Mouse (Mus musculus): ENCODE measurements around the gene Cxcl15. TPM values are rescaled to one million over a fixed set of nuclear protein-coding genes. Genes with fewer than 3 reads are reported as not detected.
A peak's percentile ranks its signal among the peaks of the same experiment; 100 is the strongest.

Gene Cxcl15
- total and polyA plus RNA-seq, 3 experiments: not detected

- H3K4me1 ChIP-seq (ENCODE audit: control insufficient read depth in 1 of 2, insufficient read depth in 2 of 2): peaks cover 2 to 39% of the 10 kb centered on the region in 2 experiments; a peak in 3 of 4 replicates
- DNase-seq (ENCODE audit: extremely low read depth): no peak
- no peaks in the 10 kb centered on the region for H3K79me2 ChIP-seq (replicated peaks; ENCODE audit: control insufficient read depth, extremely low read depth, insufficient read depth, poor library complexity, severe bottlenecking)
- TF ChIP-seq ZKSCAN1 (IDR thresholded peaks at IDR 0.05; ENCODE audit: borderline replicate concordance, low read depth, low read length) (no peak), ZNF384 (IDR thresholded peaks at IDR 0.05; ENCODE audit: low read depth, low read length) (no peak), MAFK (IDR thresholded peaks at IDR 0.05; ENCODE audit: insufficient replicate concordance, low read length) (no peak), IRF4 (IDR thresholded peaks at IDR 0.05; ENCODE audit: low read depth, low read length) (no peak), ELF1 (IDR thresholded peaks at IDR 0.05; ENCODE audit: low read depth, low read length) (no peak), SIN3A (IDR thresholded peaks at IDR 0.05; ENCODE audit: low read length) (no peak), E2F4 (IDR thresholded peaks at IDR 0.05; ENCODE audit: insufficient replicate concordance, low read depth, low read length) (no peak), CTCF (conservative IDR thresholded peaks at IDR 0.05 in 1 of 2, IDR thresholded peaks at IDR 0.05 in 1 of 2; ENCODE audit: low read depth in 2 of 2, low read length in 2 of 2) (no peak), ZMIZ1 (IDR thresholded peaks at IDR 0.05; ENCODE audit: low read depth, low read length) (no peak), POLR2AphosphoS2 (IDR thresholded peaks at IDR 0.05; ENCODE audit: low read depth, low read length) (no peak), CHD2 (IDR thresholded peaks at IDR 0.05; ENCODE audit: low read length) (no peak), TBP (conservative IDR thresholded peaks at IDR 0.05; ENCODE audit: low read depth, low read length) (no peak), MYC (IDR thresholded peaks at IDR 0.05; ENCODE audit: low read depth, low read length) (no peak), MXI1 (IDR thresholded peaks at IDR 0.05; ENCODE audit: low read depth, low read length) (no peak), PAX5 (IDR thresholded peaks at IDR 0.05; ENCODE audit: low read length) (no peak), EP300 (IDR thresholded peaks at IDR 0.05; ENCODE audit: low read length) (no peak)
- dilution Hi-C loops (cut with MboI; ENCODE audit: extremely low pct_ligation_motif_present, extremely low pct_unique_long_range_greater_than_20kb, low sequenced_read_pairs) (no loop called here), in situ Hi-C loops (cut with MboI; ENCODE audit: low pct_ligation_motif_present, low pct_unique_long_range_greater_than_20kb, low sequenced_read_pairs) (no loop called here)
- H3K36me3 ChIP-seq (replicated peaks in 1 of 2; ENCODE audit: control insufficient read depth in 1 of 2, insufficient read depth in 1 of 2, low read length in 1 of 2): no peaks in the 10 kb centered on the region
- H3K4me3 ChIP-seq (replicated peaks in 1 of 3; ENCODE audit: low read depth in 2 of 3, low read length in 2 of 3, poor library complexity in 1 of 3): no peak overlapping the region
- no peak overlapping the region for H3K27ac ChIP-seq (ENCODE audit: insufficient read depth, low read depth)
- H3K4me2 ChIP-seq (ENCODE audit: insufficient read depth, low read depth, poor library complexity, severe bottlenecking): no peak overlapping the region
- H3K9ac ChIP-seq (ENCODE audit: insufficient read depth, low read depth): no peak overlapping the region
- H3K27me3 ChIP-seq (replicated peaks): no peaks in the 10 kb centered on the region
- no peaks in the 10 kb centered on the region for H3K9me3 ChIP-seq (replicated peaks; ENCODE audit: low read length)
Observed at GRCm38 (mm10) chr5:90760844-90761243, 33.5 kb upstream of the Cxcl15 start.

GRCm38 (mm10) chr5:90761834-90762233 is 32.5 kb upstream of the Cxcl15 start:
- no peaks in the 10 kb centered on the region for H3K9me3 ChIP-seq (replicated peaks; ENCODE audit: low read length)
- H3K4me2 ChIP-seq (ENCODE audit: insufficient read depth, low read depth, poor library complexity, severe bottlenecking): peak overlapping the region; percentile 44
- no peaks in the 10 kb centered on the region for H3K79me2 ChIP-seq (replicated peaks; ENCODE audit: control insufficient read depth, extremely low read depth, insufficient read depth, poor library complexity, severe bottlenecking)
- DNase-seq (ENCODE audit: extremely low read depth): peak; percentile 67
- no peaks in the 10 kb centered on the region for H3K27me3 ChIP-seq (replicated peaks)
- dilution Hi-C loops (cut with MboI; ENCODE audit: extremely low pct_ligation_motif_present, extremely low pct_unique_long_range_greater_than_20kb, low sequenced_read_pairs): no loop called here
- in situ Hi-C loops (cut with MboI; ENCODE audit: low pct_ligation_motif_present, low pct_unique_long_range_greater_than_20kb, low sequenced_read_pairs): no loop called here
- TF ChIP-seq MEF2A (IDR thresholded peaks at IDR 0.05; ENCODE audit: borderline replicate concordance, low read depth, low read length) (no peak), TCF12 (IDR thresholded peaks at IDR 0.05; ENCODE audit: low read depth, low read length) (0 out of 2 replicates have a peak, but pooled peaks have one; percentile 17), NELFE (IDR thresholded peaks at IDR 0.05; ENCODE audit: low read depth, low read length) (no peak), IRF4 (IDR thresholded peaks at IDR 0.05; ENCODE audit: low read depth, low read length) (peak; percentile 43; the same call in 1 of the 2 replicates), ETS1 (conservative IDR thresholded peaks at IDR 0.05; ENCODE audit: low read depth, low read length) (peak; percentile 64), JUND (conservative IDR thresholded peaks at IDR 0.05; ENCODE audit: low read depth, low read length) (peak; percentile 56), USF1 (IDR thresholded peaks at IDR 0.05; ENCODE audit: low read depth, low read length) (no peak), POLR2A (IDR thresholded peaks at IDR 0.05; ENCODE audit: low read depth, low read length) (no peak), EP300 (IDR thresholded peaks at IDR 0.05; ENCODE audit: low read length) (peak; percentile 74), SMC3 (IDR thresholded peaks at IDR 0.05; ENCODE audit: low read depth, low read length) (no peak), MAX (IDR thresholded peaks at IDR 0.05; ENCODE audit: low read length) (no peak)
- no peaks in the 10 kb centered on the region for H3K36me3 ChIP-seq (replicated peaks in 1 of 2; ENCODE audit: control insufficient read depth in 1 of 2, insufficient read depth in 1 of 2, low read length in 1 of 2)
- H3K9ac ChIP-seq (ENCODE audit: insufficient read depth, low read depth): no peak overlapping the region
- H3K4me1 ChIP-seq (ENCODE audit: control insufficient read depth in 1 of 2, insufficient read depth in 2 of 2): peaks cover 2 to 39% of the 10 kb centered on the region in 2 experiments; a peak in 3 of 4 replicates
- H3K4me3 ChIP-seq (replicated peaks in 1 of 3; ENCODE audit: low read depth in 2 of 3, low read length in 2 of 3, poor library complexity in 1 of 3): no peak overlapping the region
- H3K27ac ChIP-seq (ENCODE audit: insufficient read depth, low read depth): no peak overlapping the region
